ENCODE assay signal across 16 mouse cellular contexts in genomic region chr9:99354796-99355195, GRCm38 (mm10). TPM values are rescaled to one million over a fixed set of nuclear protein-coding genes. Genes with fewer than 3 reads are reported as not detected.
"Had no signal": no experiment of that assay in that cellular context is flagged by ENCODE, and none has a peak within 500 bp of the region (broad histone marks: within the 10 kb centered on the region; RNA-seq: fewer than 3 reads in every experiment).

No protein-coding gene starts in this region.

- ATAC-seq: midbrain, embryonic 13.5 days; midbrain, embryonic 15.5 days had no signal

- DNase-seq: lung, adult 18-20 months; lung, embryonic 14.5 days; lung, postnatal 10 days; lung, postnatal 4 days; retina, postnatal 1 day; right cerebral cortex, adult 18-20 months; right cerebral cortex, postnatal 25 days; right cerebral cortex, postnatal 4 days; spleen, adult 18-20 months; thymus, adult 18-20 months; thymus, postnatal 14 days; thymus, postnatal 4 days had no signal

RNA-seq across cellular contexts. Expression of gene Esyt3, which starts 3.6 kb away (rescaled TPM):
- total RNA-seq: megakaryocyte, adult 5-6 weeks; megakaryocyte-erythroid progenitor cell, adult 5-6 weeks had no signal
